Mouse (Mus musculus) hindbrain, embryonic 14.5 days (tissue): ENCODE data around the gene Slc22a27. TPM values are rescaled to one million over a fixed set of nuclear protein-coding genes. Genes with fewer than 3 reads are reported as not detected.
"Not testable (repeated sequence)": the region's sequence is repeated elsewhere in the genome, so short reads cannot be mapped to it uniquely, and the experiment has no call there.

Experiments used
- ATAC-seq: fragments of 200-750 bp; cut with Nextera tagmentation; 2 replicates; pipeline ENCODE4 v1.8.0; 2017; ENCODE audit warnings: moderate number of reproducible peaks, mild to moderate bottlenecking, moderate TSS enrichment, moderate library complexity; ENCODE audit not compliant: low FRiP score
- DNase-seq: peaks from one replicate; pipeline ENCODE4 v3.0.0-alpha.2; 2015; ENCODE audit warnings: low spot score
- H3K27ac ChIP-seq: fragments of 300-500 bp; sonication (generic); 2 replicates; pipeline ENCODE4 v1.5.1; 2014; ENCODE audit warnings: mild to moderate bottlenecking, moderate library complexity
- H3K27me3 ChIP-seq: fragments of 300-500 bp; sonication (generic); 2 replicates; pipeline ENCODE4 v1.6.1; 2014; ENCODE audit warnings: mild to moderate bottlenecking, low read length, mixed read lengths; ENCODE audit not compliant: control insufficient read depth, insufficient read depth
- H3K36me3 ChIP-seq: fragments of 300-500 bp; sonication (generic); replicated peaks from 2 replicates; pipeline ENCODE4 v1.6.1; 2014; ENCODE audit not compliant: control insufficient read depth, insufficient read depth
- H3K4me1 ChIP-seq: fragments of 300-500 bp; sonication (generic); replicated peaks from 2 replicates; pipeline ENCODE4 v1.6.1; 2014; ENCODE audit warnings: antibody characterized with exemption, low read length, mixed read lengths; ENCODE audit not compliant: control insufficient read depth, insufficient read depth
- H3K4me2 ChIP-seq: fragments of 300-500 bp; sonication (generic); replicated peaks from 2 replicates; pipeline ENCODE4 v1.6.1; 2014; ENCODE audit warnings: mild to moderate bottlenecking, moderate library complexity
- H3K4me3 ChIP-seq: fragments of 300-500 bp; sonication (generic); replicated peaks from 2 replicates; pipeline ENCODE4 v1.5.1; 2014; ENCODE audit warnings: mild to moderate bottlenecking, low read length
- H3K9ac ChIP-seq: fragments of 300-500 bp; sonication (generic); 2 replicates; pipeline ENCODE4 v1.6.1; 2014
- H3K9me3 ChIP-seq: fragments of 300-500 bp; sonication (generic); 2 replicates; pipeline ENCODE4 v1.6.1; 2016; ENCODE audit warnings: low read length; ENCODE audit not compliant: control insufficient read depth
- WGBS: fragments of 180-500 bp; shearing (Covaris S2); extraction: QIAGEN DNeasy Blood & Tissue Kit; methylation state at CpG from one replicate; pipeline ENCODE4 v1.1.7; 2014; 5-methylcytosine and 5-hydroxymethylcytosine counted together
- polyA plus RNA-seq: library from polyadenylated mRNA; unstranded; fragments of >200 nt; fragmentation: Nextera tagmentation; extraction: Ambion mirVana; gene quantifications from 2 replicates; pipeline ENCODE4 v1.2.1, GENCODE M21; 2014

Slc22a27 gene
- polyA plus RNA-seq, result not detected in 2 replicates

DNA sequence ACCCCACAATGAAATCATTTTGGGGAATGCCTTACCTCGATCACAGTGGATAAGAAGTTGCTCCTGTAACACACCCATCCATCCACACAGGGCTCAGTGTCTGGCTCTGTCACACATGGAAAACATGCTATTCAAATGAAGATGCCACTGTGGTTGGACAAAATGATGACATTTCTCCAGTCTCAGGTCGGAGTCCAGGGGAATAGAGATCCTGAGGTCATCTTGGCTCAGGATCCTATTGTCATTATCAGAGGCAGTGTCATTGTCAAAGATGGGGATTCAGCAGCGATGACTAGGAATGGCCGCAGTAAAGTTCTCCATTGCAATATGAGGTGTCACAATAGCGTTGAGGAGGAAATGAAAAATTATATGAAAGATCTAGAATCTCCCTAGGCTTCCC, at the start of gene Slc22a27:
Slc22a27 (minus strand) TSS at position 101 of the 400 bp plus-strand sequence.
- not testable (repeated sequence) for H3K4me1 ChIP-seq, H3K9ac ChIP-seq, H3K27ac ChIP-seq, H3K4me2 ChIP-seq, ATAC-seq, H3K27me3 ChIP-seq, H3K4me3 ChIP-seq, H3K36me3 ChIP-seq, DNase-seq, H3K9me3 ChIP-seq
- WGBS, result 68% methylated on average over 5 of the region's 5 CpGs

DNA sequence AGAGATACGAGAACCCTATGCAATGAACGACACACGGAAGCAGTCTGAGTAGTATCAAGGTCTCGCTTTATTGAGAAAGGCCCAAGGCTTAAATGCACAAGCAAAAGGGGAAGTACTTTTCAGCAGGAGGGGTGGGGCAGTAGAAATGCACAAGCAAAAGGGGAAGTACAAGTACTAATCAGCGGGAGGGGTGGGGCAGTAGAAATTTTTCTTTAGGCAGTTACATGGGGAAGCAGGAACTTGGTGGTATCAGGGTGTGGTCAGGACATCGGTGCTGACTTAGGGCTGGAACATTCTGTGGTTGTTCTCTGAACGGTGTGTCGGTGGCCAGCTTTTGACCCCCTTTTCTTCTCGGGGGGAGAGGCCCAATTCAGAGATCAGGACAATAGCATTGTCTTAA, 45.8 kb upstream of the Slc22a27 start:
- H3K27me3 ChIP-seq, H3K4me2 ChIP-seq, H3K4me1 ChIP-seq, H3K9me3 ChIP-seq, ATAC-seq, H3K9ac ChIP-seq, H3K4me3 ChIP-seq, H3K27ac ChIP-seq, H3K36me3 ChIP-seq, DNase-seq: not testable (repeated sequence)
- 93% methylated on average over 9 of the region's 9 CpGs for WGBS

DNA sequence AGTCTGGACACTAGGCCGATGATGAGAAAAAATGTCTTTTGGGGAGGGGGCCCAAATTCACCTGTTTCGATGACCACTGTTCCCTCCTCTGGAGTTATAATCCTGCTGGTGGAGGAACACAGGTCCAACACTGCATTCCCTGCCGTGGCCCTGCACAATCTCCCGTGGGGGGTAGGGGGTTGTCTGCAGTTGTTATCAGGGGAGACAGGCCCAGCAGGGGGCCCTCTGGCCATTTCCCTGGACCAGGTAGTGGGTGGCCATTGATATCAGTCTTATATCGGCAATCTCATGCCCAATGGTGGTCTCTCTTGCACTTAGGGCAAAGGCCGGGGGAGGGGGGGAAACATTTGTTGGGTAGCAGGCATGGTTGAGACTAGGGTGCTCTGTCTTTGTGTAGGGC, 43.3 kb upstream of the Slc22a27 start:
- not testable (repeated sequence) for DNase-seq, H3K4me3 ChIP-seq, H3K4me1 ChIP-seq, H3K27me3 ChIP-seq, H3K4me2 ChIP-seq, ATAC-seq, H3K36me3 ChIP-seq, H3K9ac ChIP-seq, H3K27ac ChIP-seq, H3K9me3 ChIP-seq
- 96% methylated on average over 6 of the region's 6 CpGs for WGBS

DNA sequence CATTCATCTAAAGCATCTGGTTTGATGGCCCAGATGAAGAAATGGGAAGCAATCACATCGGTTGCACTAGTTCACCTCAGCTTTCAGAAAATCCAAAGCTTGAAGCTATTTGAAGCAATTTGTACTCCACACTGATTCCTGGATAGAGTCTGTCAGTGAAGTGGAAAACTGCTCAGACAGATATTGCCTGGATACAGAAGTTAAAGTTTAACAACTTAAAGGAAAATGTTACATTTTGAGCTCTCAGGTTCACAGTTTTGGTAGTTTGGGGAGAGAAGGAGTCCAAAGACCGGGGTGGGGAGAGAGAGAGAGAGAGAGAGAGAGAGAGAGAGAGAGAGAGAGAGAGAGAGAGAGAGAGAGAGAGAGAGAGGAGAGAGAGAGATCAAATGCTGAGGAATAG, 2.9 kb upstream of the Slc22a27 start:
- H3K36me3 ChIP-seq, result no peaks in the 10 kb centered on the region
- ATAC-seq (no peak), DNase-seq (no peak)
- H3K27ac ChIP-seq, result no peak overlapping the region
- H3K9me3 ChIP-seq, result no peaks in the 10 kb centered on the region
- H3K9ac ChIP-seq, result no peak overlapping the region
- WGBS, result 89% methylated on average over 2 of the region's 2 CpGs
- H3K4me3 ChIP-seq, result no peak overlapping the region
- H3K4me1 ChIP-seq, result no peaks in the 10 kb centered on the region
- H3K27me3 ChIP-seq, result no peaks in the 10 kb centered on the region
- H3K4me2 ChIP-seq, result no peak overlapping the region

DNA sequence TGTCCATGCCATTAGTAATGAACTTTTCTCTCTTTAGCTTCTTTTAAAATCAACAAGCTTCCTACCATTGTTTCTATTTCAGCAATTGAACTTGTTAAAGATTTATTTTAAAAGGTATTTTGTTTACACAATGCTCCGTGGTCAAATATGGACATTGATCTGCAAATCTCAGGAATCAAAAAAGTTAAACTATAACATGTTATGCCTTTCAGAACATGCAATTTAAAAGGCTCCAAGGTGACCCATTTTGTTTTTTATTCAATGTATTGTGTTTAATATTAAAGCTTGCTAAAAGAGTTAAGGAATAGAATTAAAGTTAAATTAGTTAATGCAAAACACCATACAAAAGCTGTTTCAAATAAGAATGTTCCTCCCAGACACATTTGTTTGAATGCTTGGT, 723 bp upstream of the Slc22a27 start:
- H3K36me3 ChIP-seq, H3K4me3 ChIP-seq, H3K4me2 ChIP-seq, H3K4me1 ChIP-seq, ATAC-seq, H3K9me3 ChIP-seq, H3K27me3 ChIP-seq, H3K27ac ChIP-seq, DNase-seq, H3K9ac ChIP-seq: not testable (repeated sequence)
- 55% methylated on average over 1 of the region's 1 CpGs for WGBS

DNA sequence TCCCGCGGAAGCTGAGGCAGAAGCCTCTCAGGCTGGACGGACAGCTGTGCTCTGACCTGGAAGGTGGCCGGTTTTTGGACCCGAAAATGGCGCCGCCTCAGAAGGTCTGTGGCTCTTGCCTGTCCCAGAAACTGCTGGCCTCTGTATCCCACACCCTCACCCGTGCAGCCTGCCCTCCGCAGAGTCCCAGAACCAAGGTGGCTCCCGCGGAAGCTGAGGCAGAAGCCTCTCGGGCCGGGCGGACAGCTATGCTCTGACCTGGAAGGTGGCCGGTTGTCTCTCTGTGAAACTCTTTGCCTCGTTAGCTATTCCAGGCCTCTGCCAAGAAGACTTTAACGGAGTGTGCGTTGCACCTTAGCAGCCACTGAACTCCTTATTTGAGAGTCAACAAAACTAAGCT, 26.4 kb downstream of the Slc22a27 start:
- H3K27ac ChIP-seq, ATAC-seq, H3K4me3 ChIP-seq, H3K4me1 ChIP-seq, H3K27me3 ChIP-seq, H3K4me2 ChIP-seq, H3K9ac ChIP-seq, DNase-seq, H3K36me3 ChIP-seq: not testable (repeated sequence)
- 93% methylated on average over 18 of the region's 18 CpGs for WGBS
- peaks cover 23% of the 10 kb centered on the region for H3K9me3 ChIP-seq

DNA sequence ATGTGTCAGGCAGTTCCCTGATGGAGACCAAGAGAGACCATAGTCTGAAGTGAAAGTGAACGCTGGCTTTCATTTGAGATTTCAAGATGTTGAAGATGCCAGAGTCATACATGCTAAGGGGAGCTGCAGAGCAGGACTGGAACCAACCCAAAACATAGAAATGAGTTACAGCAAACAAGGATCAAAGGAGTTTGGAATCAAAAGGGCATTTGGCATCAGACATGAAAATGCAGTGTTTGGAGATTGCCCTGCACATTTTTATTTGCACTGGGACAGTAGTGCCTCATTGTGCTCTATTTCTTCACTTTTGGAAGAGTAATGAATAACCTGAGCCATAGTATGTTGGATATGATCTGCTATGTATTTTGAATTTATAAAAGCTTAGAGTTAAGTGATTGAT, 89.2 kb downstream of the Slc22a27 start:
- no peak overlapping the region for H3K4me2 ChIP-seq
- no peaks in the 10 kb centered on the region for H3K9me3 ChIP-seq
- 86% methylated on average over 1 of the region's 1 CpGs for WGBS
- H3K27ac ChIP-seq, result no peak overlapping the region
- ATAC-seq (no peak), DNase-seq (no peak)
- H3K4me1 ChIP-seq, result no peaks in the 10 kb centered on the region
- no peaks in the 10 kb centered on the region for H3K27me3 ChIP-seq
- no peaks in the 10 kb centered on the region for H3K36me3 ChIP-seq
- H3K9ac ChIP-seq, result no peak overlapping the region
- no peak overlapping the region for H3K4me3 ChIP-seq

DNA sequence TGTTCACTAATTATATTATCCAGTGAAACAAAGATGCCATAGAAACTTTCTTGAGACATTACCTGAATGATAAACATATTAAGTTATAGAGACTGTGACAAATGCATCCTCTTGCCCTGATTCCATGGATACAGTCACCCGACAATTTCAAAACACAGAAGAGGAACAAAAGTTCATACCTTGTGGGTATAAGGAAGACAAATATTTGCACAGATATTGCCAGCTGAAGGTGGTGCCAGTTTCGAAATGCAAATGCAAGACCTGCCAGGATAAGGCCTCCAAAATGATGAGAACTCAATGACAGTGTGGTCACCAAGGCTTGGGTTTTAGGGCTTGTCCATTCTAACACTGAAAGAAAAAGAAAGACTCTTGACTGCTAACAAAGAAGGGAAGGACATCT, 136.0 kb downstream of the Slc22a27 start:
- no peak overlapping the region for H3K27ac ChIP-seq
- H3K4me1 ChIP-seq, result no peaks in the 10 kb centered on the region
- H3K27me3 ChIP-seq, result no peaks in the 10 kb centered on the region
- H3K4me3 ChIP-seq, result no peak overlapping the region
- DNase-seq, result no peak
- no peaks in the 10 kb centered on the region for H3K36me3 ChIP-seq
- no peak overlapping the region for H3K9ac ChIP-seq
- no peak for ATAC-seq
- H3K9me3 ChIP-seq, result peaks cover 21% of the 10 kb centered on the region
- 67% methylated on average over 2 of the region's 2 CpGs for WGBS
- H3K4me2 ChIP-seq, result no peak overlapping the region
